Comparison of ENCODE assay signal across 8 mouse cellular contexts in the genomic region with DNA sequence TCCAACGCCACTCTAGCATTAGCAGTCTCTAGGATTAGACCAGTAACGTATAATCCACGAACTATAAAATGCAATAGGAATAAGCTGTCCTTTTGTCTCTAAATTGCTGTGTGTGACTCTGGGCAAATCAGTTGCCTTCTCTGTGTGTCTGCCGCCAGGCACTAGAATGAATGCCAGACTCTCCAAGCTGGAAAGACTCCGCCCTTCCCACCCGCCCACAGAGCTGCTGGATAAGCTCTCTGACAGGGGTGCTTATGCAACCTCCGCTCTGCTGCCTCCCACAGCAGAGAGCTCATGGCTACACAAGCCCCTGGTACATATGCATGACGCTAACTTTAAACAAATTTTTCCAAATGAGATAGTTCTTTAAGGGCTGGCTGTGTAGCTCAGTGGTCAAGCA. TPM values are rescaled to one million over a fixed set of nuclear protein-coding genes. Genes with fewer than 3 reads are reported as not detected.
DNase-seq lines count a peak whose midpoint lies in the region; ATAC-seq and TF ChIP-seq lines count a peak whose summit lies in the region.

No protein-coding gene starts in this region.

- H3K4me1 ChIP-seq in limb, embryonic 14.5 days (ENCODE audit: control insufficient read depth, insufficient read depth, low read length), result 0 out of 2 replicates have a peak, but pooled peaks cover 3% of the 10 kb centered on the region
- peaks cover 11% of the 10 kb centered on the region for H3K4me1 ChIP-seq in stomach, embryonic 16.5 days (ENCODE audit: control insufficient read depth, insufficient read depth, low read length)

- no peaks in the 10 kb centered on the region for H3K36me3 ChIP-seq in limb, embryonic 14.5 days (ENCODE audit: control insufficient read depth, insufficient read depth, low read length)
- no peaks in the 10 kb centered on the region for H3K36me3 ChIP-seq in stomach, embryonic 16.5 days (ENCODE audit: control insufficient read depth, insufficient read depth, low read length)

- peak overlapping the region; percentile 78 for H3K27ac ChIP-seq in gastrocnemius, adult 2 months
- no peak overlapping the region for H3K27ac ChIP-seq in limb, embryonic 14.5 days (replicated peaks; ENCODE audit: low read depth, low read length)
- no peak overlapping the region for H3K27ac ChIP-seq in stomach, embryonic 16.5 days (ENCODE audit: low read length)

- peak overlapping the region; percentile 25 for H3K4me3 ChIP-seq in gastrocnemius, adult 2 months
- no peak overlapping the region for H3K4me3 ChIP-seq in limb, embryonic 14.5 days (replicated peaks; ENCODE audit: low read length)
- no peak overlapping the region for H3K4me3 ChIP-seq in stomach, embryonic 16.5 days (replicated peaks; ENCODE audit: low read length)

- 42% methylated on average over 8 of the region's 8 CpGs for WGBS in limb, embryonic 14.5 days
- WGBS in stomach, embryonic 16.5 days, result 32% methylated on average over 8 of the region's 8 CpGs

- H3K27me3 ChIP-seq in limb, embryonic 14.5 days (ENCODE audit: control insufficient read depth, insufficient read depth, low read length), result no peaks in the 10 kb centered on the region
- H3K27me3 ChIP-seq in stomach, embryonic 16.5 days (ENCODE audit: control insufficient read depth, insufficient read depth, low read length), result no peaks in the 10 kb centered on the region

- H3K9ac ChIP-seq in limb, embryonic 14.5 days (ENCODE audit: low read depth, low read length, severe bottlenecking), result no peak overlapping the region
- no peak overlapping the region for H3K9ac ChIP-seq in stomach, embryonic 16.5 days (ENCODE audit: low read length)

- TF ChIP-seq POLR2A in limb, embryonic 14.5 days (IDR thresholded peaks at IDR 0.05; ENCODE audit: borderline replicate concordance, extremely low read depth, insufficient read depth, insufficient read length), result no peak

- no peak overlapping the region for H3K4me2 ChIP-seq in limb, embryonic 14.5 days (replicated peaks; ENCODE audit: low read depth, low read length, severe bottlenecking)
- no peak overlapping the region for H3K4me2 ChIP-seq in stomach, embryonic 16.5 days (ENCODE audit: low read depth, low read length)

- peak; percentile 62 to 66 for DNase-seq in cerebellum, postnatal 14 days
- DNase-seq in cerebellum, adult 8-10 months, result no peak
- DNase-seq in R1 (ENCODE audit: low read depth, low spot score), result peak; percentile 35
- peak; percentile 69 for DNase-seq in gastrocnemius, adult 2 months
- DNase-seq in kidney, adult 8-10 months, result peak; percentile 42 to 52
- DNase-seq in limb, embryonic 14.5 days (ENCODE audit: low spot score), result peak; percentile 44

- intact Hi-C loops in gastrocnemius, adult 2 months (cut with DNase I), result no loop called here

- no peak for ATAC-seq in limb, embryonic 14.5 days (ENCODE audit: low FRiP score, low read depth)
- ATAC-seq in stomach, embryonic 16.5 days (ENCODE audit: insufficient read depth, low FRiP score), result peak; percentile 63; the same call in 1 of the 2 replicates
- no peak for ATAC-seq in inflammation-experienced regulatory T-cells, adult 6 months

- H3K9me3 ChIP-seq in limb, embryonic 14.5 days (ENCODE audit: control insufficient read depth, low read length), result no peaks in the 10 kb centered on the region; the same call in 1 of the 2 replicates
- no peaks in the 10 kb centered on the region for H3K9me3 ChIP-seq in stomach, embryonic 16.5 days (replicated peaks; ENCODE audit: control insufficient read depth, low read length)

- no peak for TF ChIP-seq CTCF in gastrocnemius, adult 2 months (IDR thresholded peaks at IDR 0.05)

RNA-seq across cellular contexts. Expression of gene Pnpla1, which starts 17.1 kb away (rescaled TPM):
- not detected for total RNA-seq in gastrocnemius, adult 2 months (2021)
- 2.3 and 2.7 TPM in 2 replicates for polyA plus RNA-seq in limb, embryonic 14.5 days (2012; rRNA removed)
- 4.5 and 5.0 TPM in 2 replicates for polyA plus RNA-seq in limb, embryonic 14.5 days (2014; fragmentation: Nextera tagmentation; extraction: Ambion mirVana)
- 1.2 and 3.0 TPM in 2 replicates for polyA plus RNA-seq in stomach, embryonic 16.5 days (2015; fragmentation: Nextera tagmentation; extraction: Ambion mirVana)
- polyA plus RNA-seq in inflammation-experienced regulatory T-cells, adult 6 months (2017; shearing (Covaris generic)), result not detected

RNA-seq across cellular contexts. Expression of gene 4930539E08Rik, which starts 39.8 kb away (rescaled TPM):
- under 1 TPM in 1 of 2 experiments, not detected in 1; 0.10 TPM for total RNA-seq in gastrocnemius, adult 2 months (2021)
- 0.35 and 0.37 TPM in 2 replicates for polyA plus RNA-seq in limb, embryonic 14.5 days (2012; rRNA removed)
- polyA plus RNA-seq in limb, embryonic 14.5 days (2014; fragmentation: Nextera tagmentation; extraction: Ambion mirVana), result 0.07 and 0.18 TPM in 2 replicates
- polyA plus RNA-seq in stomach, embryonic 16.5 days (2015; fragmentation: Nextera tagmentation; extraction: Ambion mirVana), result 0.25 and 0.31 TPM in 2 replicates
- polyA plus RNA-seq in inflammation-experienced regulatory T-cells, adult 6 months (2017; shearing (Covaris generic)), result 1 to 10 TPM in 2 of 3 experiments, under 1 TPM in 1; 0.25 to 3.2 (median 2.7) TPM
